Mouse (Mus musculus): ENCODE measurements around the gene Mrps18b. TPM values are rescaled to one million over a fixed set of nuclear protein-coding genes. Genes with fewer than 3 reads are reported as not detected.

Mrps18b gene
- polyA plus RNA-seq, 1 experiment from 2014 or later: 55.6 TPM

GRCm38 (mm10) chr17:35919864-35920301, 3.7 kb upstream of the Mrps18b start:
- Histone ChIP-seq H3K9ac (replicated peaks; ENCODE audit: low read depth, low read length) (peak overlapping the region; percentile 96), H3K36me3 (ENCODE audit: control insufficient read depth, insufficient read depth) (peaks cover 10% of the 10 kb centered on the region), H3K27ac (ENCODE audit: low read length) (peak overlapping the region; percentile 99), H3K4me1 (replicated peaks; ENCODE audit: control insufficient read depth, insufficient read depth, low read length) (peaks cover 35% of the 10 kb centered on the region), H3K4me2 (ENCODE audit: low read length) (peak overlapping the region; percentile 91), H3K27me3 (replicated peaks; ENCODE audit: control insufficient read depth, insufficient read depth, low read length) (no peaks in the 10 kb centered on the region), H3K9me3 (ENCODE audit: control insufficient read depth, low read length) (no peaks in the 10 kb centered on the region), H3K4me3 (replicated peaks; ENCODE audit: low read length) (peak overlapping the region; percentile 75)
- WGBS: 39% methylated on average over 6 of the region's 6 CpGs
- no peak for ATAC-seq

- Histone ChIP-seq H3K27me3 (replicated peaks; ENCODE audit: control insufficient read depth, insufficient read depth, low read length) (no peaks in the 10 kb centered on the region), H3K9ac (replicated peaks; ENCODE audit: low read depth, low read length) (peak overlapping the region; percentile 96), H3K4me3 (replicated peaks; ENCODE audit: low read length) (peak overlapping the region; percentile 75), H3K9me3 (ENCODE audit: control insufficient read depth, low read length) (no peaks in the 10 kb centered on the region), H3K36me3 (ENCODE audit: control insufficient read depth, insufficient read depth) (peaks cover 4% of the 10 kb centered on the region; the same call in 1 of the 2 replicates), H3K4me2 (ENCODE audit: low read length) (peak overlapping the region; percentile 91), H3K27ac (ENCODE audit: low read length) (peak overlapping the region; percentile 99), H3K4me1 (replicated peaks; ENCODE audit: control insufficient read depth, insufficient read depth, low read length) (peaks cover 35% of the 10 kb centered on the region)
- peak; percentile 38 for ATAC-seq
- WGBS: 3% methylated on average over 7 of the region's 7 CpGs
These were observed 3.0 kb upstream of the Mrps18b start for GRCm38 (mm10) chr17:35919060-35919715.

- Histone ChIP-seq H3K9ac (replicated peaks; ENCODE audit: low read depth, low read length) (peak overlapping the region; percentile 96), H3K4me1 (replicated peaks; ENCODE audit: control insufficient read depth, insufficient read depth, low read length) (peaks cover 35% of the 10 kb centered on the region), H3K4me2 (ENCODE audit: low read length) (peak overlapping the region; percentile 91), H3K9me3 (ENCODE audit: control insufficient read depth, low read length) (no peaks in the 10 kb centered on the region), H3K4me3 (replicated peaks; ENCODE audit: low read length) (peak overlapping the region; percentile 75), H3K27ac (ENCODE audit: low read length) (peak overlapping the region; percentile 99), H3K27me3 (replicated peaks; ENCODE audit: control insufficient read depth, insufficient read depth, low read length) (no peaks in the 10 kb centered on the region), H3K36me3 (ENCODE audit: control insufficient read depth, insufficient read depth) (no peaks in the 10 kb centered on the region)
- WGBS: under 1% methylated on average over 11 of the region's 11 CpGs
- ATAC-seq: no peak
These were observed 2.3 kb upstream of the Mrps18b start for GRCm38 (mm10) chr17:35918276-35919059.

- Histone ChIP-seq H3K4me2 (ENCODE audit: low read length) (peak overlapping the region; percentile 91), H3K27ac (ENCODE audit: low read length) (peak overlapping the region; percentile 99), H3K36me3 (ENCODE audit: control insufficient read depth, insufficient read depth) (no peaks in the 10 kb centered on the region), H3K9ac (replicated peaks; ENCODE audit: low read depth, low read length) (peak overlapping the region; percentile 96), H3K4me3 (replicated peaks; ENCODE audit: low read length) (peak overlapping the region; percentile 75), H3K9me3 (ENCODE audit: control insufficient read depth, low read length) (no peaks in the 10 kb centered on the region), H3K4me1 (replicated peaks; ENCODE audit: control insufficient read depth, insufficient read depth, low read length) (peaks cover 35% of the 10 kb centered on the region), H3K27me3 (replicated peaks; ENCODE audit: control insufficient read depth, insufficient read depth, low read length) (no peaks in the 10 kb centered on the region)
- WGBS: under 1% methylated on average over 13 of the region's 13 CpGs
- peak; percentile 21 for ATAC-seq
These were observed 1.5 kb upstream of the Mrps18b start for GRCm38 (mm10) chr17:35917463-35918251.

- WGBS: 0% methylated on average over 8 of the region's 8 CpGs
- peaks cover 35% of the 10 kb centered on the region for H3K4me1 ChIP-seq (replicated peaks; ENCODE audit: control insufficient read depth, insufficient read depth, low read length)
These were observed 914 bp upstream of the Mrps18b start for GRCm38 (mm10) chr17:35917143-35917462.

GRCm38 (mm10) chr17:35915538-35916296, 472 bp downstream of the Mrps18b start:
- peak overlapping the region; percentile 99 for H3K27ac ChIP-seq (ENCODE audit: low read length)
- H3K4me3 ChIP-seq (replicated peaks; ENCODE audit: low read length): peak overlapping the region; percentile 75
- no peaks in the 10 kb centered on the region for H3K9me3 ChIP-seq (ENCODE audit: control insufficient read depth, low read length)
- H3K27me3 ChIP-seq (replicated peaks; ENCODE audit: control insufficient read depth, insufficient read depth, low read length): no peaks in the 10 kb centered on the region
- ATAC-seq: no peak
- WGBS: 2% methylated on average over 28 of the region's 28 CpGs
- H3K36me3 ChIP-seq (ENCODE audit: control insufficient read depth, insufficient read depth): no peaks in the 10 kb centered on the region
- H3K4me2 ChIP-seq (ENCODE audit: low read length): peak overlapping the region; percentile 78
- H3K9ac ChIP-seq (replicated peaks; ENCODE audit: low read depth, low read length): peak overlapping the region; percentile 51
- peaks cover 24% of the 10 kb centered on the region for H3K4me1 ChIP-seq (replicated peaks; ENCODE audit: control insufficient read depth, insufficient read depth, low read length)

More at GRCm38 (mm10) chr17:35917143-35917462, 914 bp upstream of the Mrps18b start:
- H3K27me3 ChIP-seq (replicated peaks; ENCODE audit: control insufficient read depth, insufficient read depth, low read length): no peaks in the 10 kb centered on the region
- H3K36me3 ChIP-seq (ENCODE audit: control insufficient read depth, insufficient read depth): no peaks in the 10 kb centered on the region
- peak overlapping the region; percentile 91 for H3K4me2 ChIP-seq (ENCODE audit: low read length)
- H3K9me3 ChIP-seq (ENCODE audit: control insufficient read depth, low read length): no peaks in the 10 kb centered on the region
- ATAC-seq: no peak
- peak overlapping the region; percentile 75 for H3K4me3 ChIP-seq (replicated peaks; ENCODE audit: low read length)
- peak overlapping the region; percentile 99 for H3K27ac ChIP-seq (ENCODE audit: low read length)
- peak overlapping the region; percentile 96 for H3K9ac ChIP-seq (replicated peaks; ENCODE audit: low read depth, low read length)

- no peak overlapping the region for H3K27ac ChIP-seq (ENCODE audit: low read length)
- WGBS: 88% methylated on average over 6 of the region's 6 CpGs
- no peak for ATAC-seq
- H3K36me3 ChIP-seq (ENCODE audit: control insufficient read depth, insufficient read depth): no peaks in the 10 kb centered on the region
- H3K9ac ChIP-seq (replicated peaks; ENCODE audit: low read depth, low read length): no peak overlapping the region
- no peak overlapping the region for H3K4me3 ChIP-seq (replicated peaks; ENCODE audit: low read length)
- H3K4me2 ChIP-seq (ENCODE audit: low read length): no peak overlapping the region
- no peaks in the 10 kb centered on the region for H3K9me3 ChIP-seq (ENCODE audit: control insufficient read depth, low read length)
- no peaks in the 10 kb centered on the region for H3K27me3 ChIP-seq (replicated peaks; ENCODE audit: control insufficient read depth, insufficient read depth, low read length)
- peaks cover 19% of the 10 kb centered on the region for H3K4me1 ChIP-seq (replicated peaks; ENCODE audit: control insufficient read depth, insufficient read depth, low read length)
These were observed 1.2 kb downstream of the Mrps18b start for GRCm38 (mm10) chr17:35914975-35915374.

GRCm38 (mm10) chr17:35909919-35910369, 6.2 kb downstream of the Mrps18b start, which contains the start of gene Atat1:
Gene Atat1, minus strand, starts transcription at chr17:35910075.
- Histone ChIP-seq H3K4me3 (replicated peaks; ENCODE audit: low read length) (peak within 1 kb of the TSS; percentile 57), H3K9me3 (ENCODE audit: control insufficient read depth, low read length) (no peaks in the 10 kb centered on the region), H3K4me1 (replicated peaks; ENCODE audit: control insufficient read depth, insufficient read depth, low read length) (peaks cover 18% of the 10 kb centered on the region), H3K9ac (replicated peaks; ENCODE audit: low read depth, low read length) (peak within 1 kb of the TSS; percentile 90), H3K27me3 (replicated peaks; ENCODE audit: control insufficient read depth, insufficient read depth, low read length) (no peaks in the 10 kb centered on the region), H3K36me3 (ENCODE audit: control insufficient read depth, insufficient read depth) (peaks cover 3% of the 10 kb centered on the region), H3K4me2 (ENCODE audit: low read length) (peak within 1 kb of the TSS; percentile 77), H3K27ac (ENCODE audit: low read length) (peak within 1 kb of the TSS; percentile 92)
- peak; percentile 92 for ATAC-seq
- 3% methylated on average over 25 of the region's 25 CpGs for WGBS
